In the genomic region with DNA sequence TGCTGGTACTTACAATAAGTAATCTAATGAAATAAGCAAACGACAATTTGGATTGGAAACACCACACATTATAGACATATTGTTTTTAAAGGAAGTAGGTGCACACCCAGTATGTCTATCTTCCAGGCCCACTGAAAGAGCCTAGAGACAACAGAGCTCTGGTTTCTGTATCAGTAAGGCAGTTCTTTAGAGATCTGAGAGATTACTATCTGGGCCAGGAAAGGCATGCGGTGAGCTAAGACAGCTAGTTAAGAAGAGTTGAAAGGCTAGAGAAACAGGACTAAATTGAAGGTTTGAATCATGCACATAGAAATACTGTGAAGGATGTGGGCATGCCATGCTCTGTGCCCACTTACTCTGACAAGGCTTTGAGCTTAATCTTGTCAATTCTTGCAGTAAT, we compare ENCODE assay signal across 31 mouse cellular contexts. TPM values are rescaled to one million over a fixed set of nuclear protein-coding genes. Genes with fewer than 3 reads are reported as not detected.
DNase-seq lines count a peak whose midpoint lies in the region; ATAC-seq lines count a peak whose summit lies in the region.
"Had no signal": no experiment of that assay in that cellular context is flagged by ENCODE, and none has a peak within 500 bp of the region (broad histone marks: within the 10 kb centered on the region; RNA-seq: fewer than 3 reads in every experiment).

No protein-coding gene starts in this region.

- no peaks in the 10 kb centered on the region for H3K27me3 ChIP-seq in midbrain, embryonic 15.5 days (replicated peaks)
- H3K27me3 ChIP-seq in limb, embryonic 10.5 days (ENCODE audit: low read depth, poor library complexity, severe bottlenecking) = no peaks in the 10 kb centered on the region
- H3K27me3 ChIP-seq in forebrain, embryonic 13.5 days = no peaks in the 10 kb centered on the region
- H3K27me3 ChIP-seq: forebrain, embryonic 12.5 days; limb, embryonic 12.5 days; liver, embryonic 12.5 days; neural tube, embryonic 13.5 days had no signal

- H3K36me3 ChIP-seq in midbrain, embryonic 15.5 days (replicated peaks) = no peaks in the 10 kb centered on the region
- H3K36me3 ChIP-seq in limb, embryonic 10.5 days = peaks cover 64% of the 10 kb centered on the region
- peaks cover 39% of the 10 kb centered on the region for H3K36me3 ChIP-seq in forebrain, embryonic 13.5 days (ENCODE audit: poor library complexity, severe bottlenecking)

- DNase-seq in 416B (ENCODE audit: low read depth) = peak; percentile 75
- no peak for DNase-seq in left cerebral cortex, postnatal 4 days
- no peak for DNase-seq in limb, embryonic 10.5 days (ENCODE audit: low spot score)
- DNase-seq: adrenal gland, adult 2 months; cerebellum, adult 8-10 months; heart, adult 2 months; heart, postnatal 36 days; lung, embryonic 14.5 days; lung, postnatal 4 days had no signal

- H3K9ac ChIP-seq in midbrain, embryonic 15.5 days = no peak overlapping the region
- H3K9ac ChIP-seq in forebrain, embryonic 13.5 days = no peak overlapping the region
- H3K9ac ChIP-seq: forebrain, embryonic 12.5 days; hindbrain, embryonic 14.5 days; limb, embryonic 12.5 days; liver, embryonic 12.5 days; lung, embryonic 14.5 days; neural tube, embryonic 13.5 days had no signal

- ATAC-seq in CD4-positive, CD25-positive, alpha-beta regulatory T cell, adult 4 months = peak; percentile 95
- 0 out of 2 replicates have a peak, but pooled peaks have one; percentile 15 for ATAC-seq in common myeloid progenitor, adult 5-6 weeks (replicated peaks; ENCODE audit: low read depth, poor library complexity, severe bottlenecking)
- ATAC-seq in neutrophil, adult 5-6 weeks (ENCODE audit: extremely low read depth, insufficient number of reproducible peaks, low FRiP score, poor library complexity, severe bottlenecking) = peak; percentile 56; the same call in 1 of the 2 replicates
- ATAC-seq in midbrain, embryonic 15.5 days (replicated peaks) = no peak
- no peak for ATAC-seq in forebrain, embryonic 13.5 days
- ATAC-seq: intestine, embryonic 16.5 days; liver, embryonic 12.5 days had no signal

- H3K27ac ChIP-seq in midbrain, embryonic 15.5 days = no peak overlapping the region
- H3K27ac ChIP-seq in limb, embryonic 10.5 days = no peak overlapping the region
- no peak overlapping the region for H3K27ac ChIP-seq in forebrain, embryonic 13.5 days
- H3K27ac ChIP-seq: forebrain, embryonic 12.5 days; heart, adult 2 months; hindbrain, embryonic 14.5 days; limb, embryonic 12.5 days; liver, embryonic 12.5 days; neural tube, embryonic 13.5 days; stomach, postnatal 0 days had no signal

- peaks cover under 1% of the 10 kb centered on the region; the same call in 1 of the 2 replicates for H3K4me1 ChIP-seq in midbrain, embryonic 15.5 days
- no peaks in the 10 kb centered on the region for H3K4me1 ChIP-seq in limb, embryonic 10.5 days
- peaks cover 3% of the 10 kb centered on the region; the same call in 1 of the 2 replicates for H3K4me1 ChIP-seq in forebrain, embryonic 13.5 days
- H3K4me1 ChIP-seq: limb, embryonic 12.5 days had no signal

- H3K4me3 ChIP-seq in midbrain, embryonic 15.5 days = no peak overlapping the region
- H3K4me3 ChIP-seq in limb, embryonic 10.5 days = no peak overlapping the region
- no peak overlapping the region for H3K4me3 ChIP-seq in forebrain, embryonic 13.5 days
- H3K4me3 ChIP-seq: forebrain, embryonic 12.5 days; heart, adult 2 months; limb, embryonic 12.5 days; liver, embryonic 12.5 days; neural tube, embryonic 13.5 days had no signal

- no peak overlapping the region for H3K4me2 ChIP-seq in midbrain, embryonic 15.5 days
- H3K4me2 ChIP-seq in forebrain, embryonic 13.5 days = no peak overlapping the region
- H3K4me2 ChIP-seq: forebrain, embryonic 12.5 days; hindbrain, embryonic 14.5 days; limb, embryonic 12.5 days; liver, embryonic 12.5 days; lung, embryonic 14.5 days; midbrain, embryonic 11.5 days; neural tube, embryonic 13.5 days had no signal

- no peaks in the 10 kb centered on the region for H3K9me3 ChIP-seq in midbrain, embryonic 15.5 days
- H3K9me3 ChIP-seq in limb, embryonic 10.5 days (replicated peaks) = no peaks in the 10 kb centered on the region
- H3K9me3 ChIP-seq in forebrain, embryonic 13.5 days (replicated peaks) = no peaks in the 10 kb centered on the region
- H3K9me3 ChIP-seq: forebrain, embryonic 12.5 days; limb, embryonic 12.5 days; liver, embryonic 12.5 days; neural tube, embryonic 13.5 days had no signal

- 89% methylated on average over 2 of the region's 2 CpGs for WGBS in midbrain, embryonic 15.5 days
- WGBS in limb, embryonic 10.5 days = 88% methylated on average over 2 of the region's 2 CpGs
- WGBS in forebrain, embryonic 13.5 days = 87% methylated on average over 2 of the region's 2 CpGs

- intact Hi-C loops in left cerebral cortex, postnatal 4 days (cut with DNase I) = no loop called here

RNA-seq across cellular contexts. Expression of a gene that starts 9.9 kb away (rescaled TPM):
- 100 to 1,000 TPM; 204 to 234 TPM for polyA plus RNA-seq in CD4-positive, CD25-positive, alpha-beta regulatory T cell, adult 4 months (2017; shearing (Covaris generic))
- 126 and 167 TPM in 2 replicates for total RNA-seq in common myeloid progenitor, adult 5-6 weeks (2017)
- 80.9 and 102 TPM in 2 replicates for total RNA-seq in neutrophil, adult 5-6 weeks (2017)
- 100 to 1,000 TPM; 127 to 133 TPM for total RNA-seq in left cerebral cortex, postnatal 4 days (2021)
- polyA plus RNA-seq in midbrain, embryonic 15.5 days (2015; fragmentation: Nextera tagmentation; extraction: Ambion mirVana) = 88.2 and 91.3 TPM in 2 replicates
- 106 and 110 TPM in 2 replicates for polyA plus RNA-seq in limb, embryonic 10.5 days (2016; fragmentation: Nextera tagmentation; extraction: Ambion mirVana)
- 134 and 135 TPM in 2 replicates for polyA plus RNA-seq in forebrain, embryonic 13.5 days (2015; fragmentation: Nextera tagmentation; extraction: Ambion mirVana)

RNA-seq across cellular contexts. Expression of a gene that starts 37.2 kb away (rescaled TPM):
- polyA plus RNA-seq in CD4-positive, CD25-positive, alpha-beta regulatory T cell, adult 4 months (2017; shearing (Covaris generic)) = 1 to 10 TPM; 1.1 to 1.3 TPM
- total RNA-seq in common myeloid progenitor, adult 5-6 weeks (2017) = not detected in 2 replicates
- not detected in 2 replicates for total RNA-seq in neutrophil, adult 5-6 weeks (2017)
- 1 to 10 TPM; 7.4 to 8.1 TPM for total RNA-seq in left cerebral cortex, postnatal 4 days (2021)
- 11.3 and 11.4 TPM in 2 replicates for polyA plus RNA-seq in midbrain, embryonic 15.5 days (2015; fragmentation: Nextera tagmentation; extraction: Ambion mirVana)
- 0.39 and 0.55 TPM in 2 replicates for polyA plus RNA-seq in limb, embryonic 10.5 days (2016; fragmentation: Nextera tagmentation; extraction: Ambion mirVana)
- polyA plus RNA-seq in forebrain, embryonic 13.5 days (2015; fragmentation: Nextera tagmentation; extraction: Ambion mirVana) = 2.8 and 2.9 TPM in 2 replicates
- total RNA-seq: gastrocnemius, adult 18-20 months; heart, adult 2 months; heart, postnatal 36 days; monocyte, adult 5-6 weeks had no signal

RNA-seq across cellular contexts. Expression of a gene that starts 52.0 kb away (rescaled TPM):
- polyA plus RNA-seq in CD4-positive, CD25-positive, alpha-beta regulatory T cell, adult 4 months (2017; shearing (Covaris generic)) = not detected
- total RNA-seq in common myeloid progenitor, adult 5-6 weeks (2017) = not detected in 2 replicates
- not detected in 2 replicates for total RNA-seq in neutrophil, adult 5-6 weeks (2017)
- not detected for total RNA-seq in left cerebral cortex, postnatal 4 days (2021)
- polyA plus RNA-seq in midbrain, embryonic 15.5 days (2015; fragmentation: Nextera tagmentation; extraction: Ambion mirVana) = 0.36 TPM in 1 of 2 replicates, not detected in the other
- not detected in 2 replicates for polyA plus RNA-seq in limb, embryonic 10.5 days (2016; fragmentation: Nextera tagmentation; extraction: Ambion mirVana)
- polyA plus RNA-seq in forebrain, embryonic 13.5 days (2015; fragmentation: Nextera tagmentation; extraction: Ambion mirVana) = 0.54 TPM in 1 of 2 replicates, not detected in the other
- total RNA-seq: adrenal gland, adult 2 months; gastrocnemius, adult 18-20 months; heart, adult 2 months; heart, postnatal 36 days; layer of hippocampus, postnatal 10 days; left cerebral cortex, adult 8-10 months; monocyte, adult 5-6 weeks had no signal
- polyA plus RNA-seq: C2C12; cortical plate, adult 2 months; embryonic facial prominence, embryonic 11.5 days; forebrain, embryonic 12.5 days; heart, embryonic 14.5 days; hindbrain, embryonic 14.5 days; kidney, embryonic 14.5 days; limb, embryonic 12.5 days; midbrain, embryonic 11.5 days; neural tube, embryonic 13.5 days had no signal

Comparison
In these comparisons a context has a peak if more than half of its experiments do, and no peak if none do; other contexts are left out.
1. ATAC-seq: peak in CD4-positive, CD25-positive, alpha-beta regulatory T cell, adult 4 months (single experiment), common myeloid progenitor, adult 5-6 weeks (single experiment) and neutrophil, adult 5-6 weeks (single experiment); none in midbrain, embryonic 15.5 days (single experiment) and forebrain, embryonic 13.5 days (single experiment).